Mouse (Mus musculus): ENCODE data around the gene Dnmt1. TPM values are rescaled to one million over a fixed set of nuclear protein-coding genes. Genes with fewer than 3 reads are reported as not detected.

Gene Dnmt1
- total and polyA plus RNA-seq, 3 experiments: 89.9 to 145 (median 121) TPM

- dilution Hi-C loops (cut with MboI; ENCODE audit: extremely low pct_ligation_motif_present, extremely low pct_unique_long_range_greater_than_20kb, low sequenced_read_pairs): no loop called here
- Histone ChIP-seq H3K27me3 (replicated peaks) (peaks cover 2% of the 10 kb centered on the region), H3K9me3 (replicated peaks; ENCODE audit: low read length) (no peaks in the 10 kb centered on the region), H3K4me2 (ENCODE audit: insufficient read depth, low read depth, poor library complexity, severe bottlenecking) (no peak overlapping the region), H3K4me1 (ENCODE audit: control insufficient read depth in 1 of 2, insufficient read depth in 2 of 2) (peaks cover 11 to 43% of the 10 kb centered on the region in 2 experiments; a peak in 3 of 4 replicates), H3K36me3 (replicated peaks in 1 of 2; ENCODE audit: control insufficient read depth in 1 of 2, insufficient read depth in 1 of 2, low read length in 1 of 2) (no peaks in the 10 kb centered on the region), H3K9ac (ENCODE audit: insufficient read depth, low read depth) (no peak overlapping the region), H3K27ac (ENCODE audit: insufficient read depth, low read depth) (no peak overlapping the region), H3K4me3 (replicated peaks in 1 of 3; ENCODE audit: low read depth in 2 of 3, low read length in 2 of 3, poor library complexity in 1 of 3) (no peak overlapping the region), H3K79me2 (replicated peaks; ENCODE audit: control insufficient read depth, extremely low read depth, insufficient read depth, poor library complexity, severe bottlenecking) (no peaks in the 10 kb centered on the region)
- in situ Hi-C loops (cut with MboI; ENCODE audit: low pct_ligation_motif_present, low pct_unique_long_range_greater_than_20kb, low sequenced_read_pairs): no loop called here
- no peak for DNase-seq (ENCODE audit: extremely low read depth)
- TF ChIP-seq NELFE (IDR thresholded peaks at IDR 0.05; ENCODE audit: low read depth, low read length) (no peak), EP300 (IDR thresholded peaks at IDR 0.05; ENCODE audit: low read length) (no peak), ZNF384 (IDR thresholded peaks at IDR 0.05; ENCODE audit: low read depth, low read length) (no peak), MXI1 (IDR thresholded peaks at IDR 0.05; ENCODE audit: low read depth, low read length) (no peak), CHD2 (IDR thresholded peaks at IDR 0.05; ENCODE audit: low read length) (no peak), PAX5 (IDR thresholded peaks at IDR 0.05; ENCODE audit: low read length) (no peak), CHD1 (IDR thresholded peaks at IDR 0.05; ENCODE audit: low read depth, low read length) (no peak), E2F4 (IDR thresholded peaks at IDR 0.05; ENCODE audit: insufficient replicate concordance, low read depth, low read length) (no peak), TBP (conservative IDR thresholded peaks at IDR 0.05; ENCODE audit: low read depth, low read length) (no peak), JUN (IDR thresholded peaks at IDR 0.05; ENCODE audit: insufficient read depth, low read depth, low read length) (no peak), MAX (IDR thresholded peaks at IDR 0.05; ENCODE audit: low read length) (no peak), RCOR1 (conservative IDR thresholded peaks at IDR 0.05; ENCODE audit: low read depth, low read length) (no peak), POLR2A (IDR thresholded peaks at IDR 0.05; ENCODE audit: low read depth, low read length) (no peak), MAZ (IDR thresholded peaks at IDR 0.05; ENCODE audit: low read depth, low read length) (no peak), BHLHE40 (IDR thresholded peaks at IDR 0.05; ENCODE audit: low read depth, low read length) (no peak), MYC (IDR thresholded peaks at IDR 0.05; ENCODE audit: low read depth, low read length) (no peak)
These were observed 27.4 kb upstream of the Dnmt1 start for GRCm38 (mm10) chr9:20986952-20987686.

GRCm38 (mm10) chr9:20983169-20983568, 23.5 kb upstream of the Dnmt1 start:
- no peaks in the 10 kb centered on the region for H3K79me2 ChIP-seq (replicated peaks; ENCODE audit: control insufficient read depth, extremely low read depth, insufficient read depth, poor library complexity, severe bottlenecking)
- H3K27ac ChIP-seq (ENCODE audit: insufficient read depth, low read depth): no peak overlapping the region
- H3K4me1 ChIP-seq (ENCODE audit: control insufficient read depth in 1 of 2, insufficient read depth in 2 of 2): peaks cover 16 to 61% of the 10 kb centered on the region in 2 experiments
- H3K4me2 ChIP-seq (ENCODE audit: insufficient read depth, low read depth, poor library complexity, severe bottlenecking): peak overlapping the region; percentile 30; the same call in 1 of the 2 replicates
- DNase-seq (ENCODE audit: extremely low read depth): peak; percentile 76
- peak overlapping the region in 1 of 3 experiments; percentile 33 for H3K4me3 ChIP-seq (replicated peaks in 1 of 3; ENCODE audit: low read depth in 2 of 3, low read length in 2 of 3, poor library complexity in 1 of 3)
- dilution Hi-C loops (cut with MboI; ENCODE audit: extremely low pct_ligation_motif_present, extremely low pct_unique_long_range_greater_than_20kb, low sequenced_read_pairs): no loop called here
- in situ Hi-C loops (cut with MboI; ENCODE audit: low pct_ligation_motif_present, low pct_unique_long_range_greater_than_20kb, low sequenced_read_pairs): no loop called here
- H3K9me3 ChIP-seq (replicated peaks; ENCODE audit: low read length): no peaks in the 10 kb centered on the region
- peak overlapping the region; percentile 15; the same call in 1 of the 2 replicates for H3K9ac ChIP-seq (ENCODE audit: insufficient read depth, low read depth)
- no peaks in the 10 kb centered on the region for H3K36me3 ChIP-seq (replicated peaks in 1 of 2; ENCODE audit: control insufficient read depth in 1 of 2, insufficient read depth in 1 of 2, low read length in 1 of 2)
- H3K27me3 ChIP-seq (replicated peaks): peaks cover 5% of the 10 kb centered on the region
- TF ChIP-seq MYC (IDR thresholded peaks at IDR 0.05; ENCODE audit: low read depth, low read length) (no peak; the same call in 1 of the 2 replicates), TCF12 (IDR thresholded peaks at IDR 0.05; ENCODE audit: low read depth, low read length) (peak; percentile 30; the same call in 1 of the 2 replicates), PAX5 (IDR thresholded peaks at IDR 0.05; ENCODE audit: low read length) (no peak), SIN3A (IDR thresholded peaks at IDR 0.05; ENCODE audit: low read length) (no peak), USF1 (IDR thresholded peaks at IDR 0.05; ENCODE audit: low read depth, low read length) (no peak), MAX (IDR thresholded peaks at IDR 0.05; ENCODE audit: low read length) (no peak), MEF2A (IDR thresholded peaks at IDR 0.05; ENCODE audit: borderline replicate concordance, low read depth, low read length) (no peak), UBTF (IDR thresholded peaks at IDR 0.05; ENCODE audit: low read depth, low read length) (no peak), CTCF (conservative IDR thresholded peaks at IDR 0.05 in 1 of 2, IDR thresholded peaks at IDR 0.05 in 1 of 2; ENCODE audit: low read depth in 2 of 2, low read length in 2 of 2) (no peak), E2F4 (IDR thresholded peaks at IDR 0.05; ENCODE audit: insufficient replicate concordance, low read depth, low read length) (no peak), MAFK (IDR thresholded peaks at IDR 0.05; ENCODE audit: insufficient replicate concordance, low read length) (peak; percentile 89), TBP (conservative IDR thresholded peaks at IDR 0.05; ENCODE audit: low read depth, low read length) (0 out of 2 replicates have a peak, but pooled peaks have one; percentile 26), MXI1 (IDR thresholded peaks at IDR 0.05; ENCODE audit: low read depth, low read length) (no peak), USF2 (conservative IDR thresholded peaks at IDR 0.05; ENCODE audit: low read depth, low read length) (no peak), NELFE (IDR thresholded peaks at IDR 0.05; ENCODE audit: low read depth, low read length) (no peak), ZNF384 (IDR thresholded peaks at IDR 0.05; ENCODE audit: low read depth, low read length) (no peak), ZKSCAN1 (IDR thresholded peaks at IDR 0.05; ENCODE audit: borderline replicate concordance, low read depth, low read length) (no peak), KAT2A (IDR thresholded peaks at IDR 0.05; ENCODE audit: insufficient replicate concordance, low read length) (no peak), POLR2A (IDR thresholded peaks at IDR 0.05; ENCODE audit: low read depth, low read length) (peak; percentile 36; the same call in 1 of the 2 replicates), NRF1 (IDR thresholded peaks at IDR 0.05; ENCODE audit: low read depth, low read length) (no peak), GABPA (IDR thresholded peaks at IDR 0.05; ENCODE audit: insufficient replicate concordance, low read depth, low read length) (no peak), JUN (IDR thresholded peaks at IDR 0.05; ENCODE audit: insufficient read depth, low read depth, low read length) (no peak), IRF4 (IDR thresholded peaks at IDR 0.05; ENCODE audit: low read depth, low read length) (no peak), EP300 (IDR thresholded peaks at IDR 0.05; ENCODE audit: low read length) (no peak; the same call in 1 of the 2 replicates), MAZ (IDR thresholded peaks at IDR 0.05; ENCODE audit: low read depth, low read length) (no peak)

Data from CH12.LX (cell line).